Mouse (Mus musculus): ENCODE data around the gene Fras1.

Gene Fras1

GRCm38 (mm10) chr5:96795752-96796151 is 422.0 kb downstream of the Fras1 start:
- DNase-seq, result no peak

GRCm38 (mm10) chr5:96797465-96797864 is 423.7 kb downstream of the Fras1 start:
- no peak for DNase-seq

- no peak for DNase-seq
Observed at GRCm38 (mm10) chr5:96799165-96799564, 425.4 kb downstream of the Fras1 start.

GRCm38 (mm10) chr5:96799969-96800368 is 426.2 kb downstream of the Fras1 start:
- DNase-seq, result no peak

- no peak for DNase-seq
Observed at GRCm38 (mm10) chr5:96802185-96802584, 428.4 kb downstream of the Fras1 start.

- DNase-seq, result no peak
Observed at GRCm38 (mm10) chr5:96803091-96803490, 429.3 kb downstream of the Fras1 start.

- no peak for DNase-seq
Observed at GRCm38 (mm10) chr5:96804304-96804703, 430.5 kb downstream of the Fras1 start.

GRCm38 (mm10) chr5:96804813-96805212 is 431.1 kb downstream of the Fras1 start:
- no peak for DNase-seq

GRCm38 (mm10) chr5:96810620-96811019 is 436.9 kb downstream of the Fras1 start:
- no peak for DNase-seq

- no peak for DNase-seq
Observed at GRCm38 (mm10) chr5:96824769-96825327, 451.1 kb downstream of the Fras1 start.

- no peak for DNase-seq
Observed at GRCm38 (mm10) chr5:96827176-96827575, 453.4 kb downstream of the Fras1 start.

All from right cerebral cortex, postnatal 4 days (tissue).